In the genomic region with DNA sequence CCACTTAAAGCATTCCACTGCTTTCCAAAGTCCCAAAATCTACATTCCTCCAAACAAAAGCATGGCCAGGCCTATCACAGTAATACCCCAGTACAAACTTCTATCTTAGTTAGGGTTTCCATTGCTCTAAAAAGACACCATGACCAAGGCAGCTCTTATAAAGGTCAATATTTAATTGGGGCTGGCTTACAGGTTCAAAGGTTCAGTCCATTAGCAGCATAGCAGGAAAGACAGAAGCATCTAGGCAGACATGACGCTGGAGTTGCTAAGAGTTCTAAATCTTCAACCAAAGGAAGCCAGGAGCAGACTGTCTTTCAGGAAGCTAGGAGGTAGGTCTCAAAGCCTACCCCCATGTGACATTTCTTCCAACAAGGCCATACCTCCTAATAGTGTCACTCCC, we compare ENCODE assay signal across 28 mouse cellular contexts.
"Had no signal": no experiment of that assay in that cellular context is flagged by ENCODE, and none has a peak within 500 bp of the region (broad histone marks: within the 10 kb centered on the region; RNA-seq: fewer than 3 reads in every experiment).

No protein-coding gene starts in this region.

- H3K36me3 ChIP-seq: embryonic facial prominence, embryonic 12.5 days; embryonic facial prominence, embryonic 13.5 days; embryonic facial prominence, embryonic 15.5 days; forebrain, embryonic 12.5 days; forebrain, embryonic 15.5 days had no signal

- H3K4me3 ChIP-seq: embryonic facial prominence, embryonic 10.5 days; embryonic facial prominence, embryonic 12.5 days; embryonic facial prominence, embryonic 13.5 days; embryonic facial prominence, embryonic 15.5 days; erythroblast, embryonic 14.5 days; forebrain, embryonic 10.5 days; forebrain, embryonic 12.5 days; forebrain, embryonic 13.5 days; forebrain, embryonic 15.5 days; gastrocnemius, adult 2 months had no signal

- H3K4me1 ChIP-seq: embryonic facial prominence, embryonic 10.5 days; embryonic facial prominence, embryonic 12.5 days; embryonic facial prominence, embryonic 13.5 days; embryonic facial prominence, embryonic 15.5 days; forebrain, embryonic 10.5 days; forebrain, embryonic 12.5 days; forebrain, embryonic 13.5 days; forebrain, embryonic 15.5 days had no signal

- H3K27ac ChIP-seq: embryonic facial prominence, embryonic 10.5 days; embryonic facial prominence, embryonic 12.5 days; embryonic facial prominence, embryonic 13.5 days; embryonic facial prominence, embryonic 15.5 days; forebrain, embryonic 10.5 days; forebrain, embryonic 12.5 days; forebrain, embryonic 13.5 days; forebrain, embryonic 15.5 days; gastrocnemius, adult 2 months had no signal

- H3K4me2 ChIP-seq: embryonic facial prominence, embryonic 12.5 days; embryonic facial prominence, embryonic 13.5 days; embryonic facial prominence, embryonic 15.5 days; forebrain, embryonic 12.5 days; forebrain, embryonic 13.5 days; forebrain, embryonic 15.5 days had no signal

- ATAC-seq: forebrain, embryonic 13.5 days; forebrain, embryonic 14.5 days; forebrain, embryonic 15.5 days; forebrain, embryonic 16.5 days; forebrain, postnatal 0 days had no signal

- DNase-seq: cerebellum, adult 18-20 months; cerebellum, adult 2 months; cerebellum, adult 8-10 months; cerebellum, adult 9-10 months; cerebellum, adult 9-11 months; cerebellum, postnatal 10 days; cerebellum, postnatal 14 days; cerebellum, postnatal 25 days; cerebellum, postnatal 36 days; embryo, embryonic 11 days; forebrain, postnatal 0 days; gastrocnemius, adult 2 months; gastrocnemius, postnatal 10 days; gastrocnemius, postnatal 14 days; gastrocnemius, postnatal 25 days; gastrocnemius, postnatal 36 days; heart, adult 11 months had no signal

- H3K9me3 ChIP-seq: embryonic facial prominence, embryonic 10.5 days; embryonic facial prominence, embryonic 12.5 days; embryonic facial prominence, embryonic 13.5 days; embryonic facial prominence, embryonic 15.5 days; forebrain, embryonic 10.5 days; forebrain, embryonic 12.5 days; forebrain, embryonic 13.5 days; forebrain, embryonic 15.5 days had no signal

- H3K9ac ChIP-seq: embryonic facial prominence, embryonic 12.5 days; embryonic facial prominence, embryonic 13.5 days; embryonic facial prominence, embryonic 15.5 days; forebrain, embryonic 12.5 days; forebrain, embryonic 13.5 days; forebrain, embryonic 15.5 days; forebrain, postnatal 0 days had no signal

- H3K27me3 ChIP-seq: embryonic facial prominence, embryonic 12.5 days; embryonic facial prominence, embryonic 13.5 days; embryonic facial prominence, embryonic 15.5 days; forebrain, embryonic 12.5 days; forebrain, embryonic 13.5 days; forebrain, embryonic 15.5 days had no signal
